Mouse (Mus musculus) olfactory bulb, adult 2 months (tissue): Measurements from ENCODE around the gene Zfp952.

Source experiments
- CTCF ChIP-seq: fragments of 200-500 bp; IDR thresholded peaks from 2 replicates; pipeline ENCODE4 v1.5.1; 2012; ENCODE audit warnings: low read depth, mild to moderate bottlenecking, low read length, moderate library complexity; ENCODE audit not compliant: insufficient read depth
- POLR2A ChIP-seq: fragments of 200-500 bp; IDR thresholded peaks from 2 replicates; pipeline ENCODE4 v1.6.1; 2012; ENCODE audit warnings: mild to moderate bottlenecking, low read depth, low read length, moderate library complexity; ENCODE audit not compliant: insufficient read depth

DNA sequence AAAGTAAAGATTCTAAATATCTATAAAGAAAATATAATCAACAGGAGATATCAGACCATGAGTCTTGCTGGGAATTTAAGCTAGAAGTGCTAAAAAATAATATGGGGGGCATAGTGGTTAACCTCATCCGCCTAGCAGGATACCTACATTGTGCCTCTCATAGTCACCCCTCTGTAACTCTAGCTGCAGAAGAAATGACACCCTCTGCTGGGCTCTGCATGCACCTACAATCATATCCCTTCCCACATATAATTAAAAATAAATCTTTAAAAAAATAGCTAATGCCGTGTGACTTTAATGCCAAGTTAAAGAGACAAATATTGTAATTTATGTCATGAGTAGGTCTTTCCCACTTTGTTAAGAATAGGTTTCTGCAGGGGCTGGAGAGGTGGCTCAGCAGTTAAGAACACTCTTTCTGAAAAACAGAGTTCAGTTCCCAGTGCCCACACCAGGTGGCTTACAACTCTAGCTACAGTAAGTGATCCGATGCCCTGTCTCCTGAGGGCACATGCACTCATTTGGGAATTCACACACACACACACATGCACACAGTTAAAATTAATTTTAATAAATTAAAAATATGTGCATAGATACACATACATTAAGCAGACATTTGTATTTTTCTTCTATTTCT, 48.4 kb upstream of the Zfp952 start:
- TF ChIP-seq CTCF (no peak), POLR2A (no peak)
